Mouse (Mus musculus) cerebellum, adult 8-10 months (tissue): ENCODE measurements around the gene Olfr1361.

Experiments used
- DNase-seq: peaks from one replicate; pipeline ENCODE4 v3.0.0; 2022

The Olfr1361 gene

DNA sequence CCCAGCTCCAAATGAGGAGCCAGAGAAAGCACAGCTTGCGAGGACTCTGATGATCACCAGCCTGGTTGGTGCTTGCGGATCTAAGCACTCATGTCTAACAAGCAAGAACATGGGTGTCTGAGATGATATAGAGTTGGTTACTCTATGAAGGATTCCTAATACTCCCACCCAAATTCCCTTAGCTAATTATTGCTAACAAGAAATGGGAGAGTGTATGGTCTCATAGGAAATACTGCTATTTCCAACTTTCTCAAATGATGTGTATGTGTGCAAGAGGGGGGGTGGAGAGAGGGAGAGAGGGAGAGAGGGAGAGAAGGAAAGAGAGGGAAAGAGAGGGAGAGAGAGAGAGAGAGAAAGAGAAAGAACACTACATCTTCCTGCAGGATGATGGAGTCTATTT is at the start of gene Olfr1361:
TSS of gene Olfr1361 (minus strand) at position 101 of the 400 bp plus-strand sequence.
- no peak for DNase-seq

DNA sequence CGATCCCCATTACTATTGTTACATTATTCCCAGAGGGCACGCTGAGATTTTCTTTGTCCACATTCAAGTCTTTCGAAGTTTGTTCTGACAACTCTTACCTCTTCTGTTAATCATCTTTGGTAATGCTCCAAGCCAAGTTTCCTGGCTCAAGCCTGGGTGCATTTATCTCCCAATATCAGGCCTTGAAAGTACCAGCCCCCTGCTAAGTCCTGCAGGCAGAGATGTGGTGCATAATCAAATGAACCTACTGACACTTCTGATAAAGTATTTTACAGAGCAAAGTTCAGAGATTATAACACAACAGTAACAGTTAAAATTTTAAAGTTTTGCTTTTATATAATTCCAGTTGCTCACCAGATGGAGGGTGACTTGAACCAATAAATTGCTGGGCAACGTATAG is 48.5 kb upstream of the Olfr1361 start:
- no peak for DNase-seq

DNA sequence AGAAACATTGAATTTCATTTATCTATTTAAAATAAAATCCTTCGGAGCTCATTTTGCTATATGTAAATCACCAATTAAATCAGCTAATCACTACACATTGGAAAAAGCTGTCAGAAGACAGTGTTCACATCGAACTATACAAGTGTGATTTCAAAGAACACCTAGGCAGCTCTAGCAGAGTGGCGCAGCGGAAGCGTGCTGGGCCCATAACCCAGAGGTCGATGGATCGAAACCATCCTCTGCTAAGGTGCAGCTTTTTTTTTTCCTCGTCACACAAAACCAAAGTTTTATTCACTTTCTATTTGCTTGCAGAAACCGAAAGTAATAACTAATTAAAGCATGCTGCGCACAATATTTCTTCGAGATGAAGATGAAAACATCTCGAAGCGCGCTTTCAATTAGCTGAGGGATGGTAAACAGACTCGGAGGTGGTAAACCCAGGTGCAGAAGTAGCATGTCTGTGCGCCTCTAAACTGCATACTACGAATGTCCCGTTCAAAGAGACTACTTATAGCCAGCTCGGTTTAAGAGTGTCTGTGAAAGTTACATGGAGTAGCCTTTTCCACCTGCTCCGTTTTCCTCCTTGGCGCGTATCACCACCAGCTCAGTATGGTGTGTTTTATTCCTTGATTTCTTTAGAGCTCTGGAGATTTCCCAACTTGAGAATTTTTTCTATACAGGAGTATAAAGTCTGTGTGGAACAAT is 47.8 kb upstream of the Olfr1361 start:
- peak; percentile 86 for DNase-seq

DNA sequence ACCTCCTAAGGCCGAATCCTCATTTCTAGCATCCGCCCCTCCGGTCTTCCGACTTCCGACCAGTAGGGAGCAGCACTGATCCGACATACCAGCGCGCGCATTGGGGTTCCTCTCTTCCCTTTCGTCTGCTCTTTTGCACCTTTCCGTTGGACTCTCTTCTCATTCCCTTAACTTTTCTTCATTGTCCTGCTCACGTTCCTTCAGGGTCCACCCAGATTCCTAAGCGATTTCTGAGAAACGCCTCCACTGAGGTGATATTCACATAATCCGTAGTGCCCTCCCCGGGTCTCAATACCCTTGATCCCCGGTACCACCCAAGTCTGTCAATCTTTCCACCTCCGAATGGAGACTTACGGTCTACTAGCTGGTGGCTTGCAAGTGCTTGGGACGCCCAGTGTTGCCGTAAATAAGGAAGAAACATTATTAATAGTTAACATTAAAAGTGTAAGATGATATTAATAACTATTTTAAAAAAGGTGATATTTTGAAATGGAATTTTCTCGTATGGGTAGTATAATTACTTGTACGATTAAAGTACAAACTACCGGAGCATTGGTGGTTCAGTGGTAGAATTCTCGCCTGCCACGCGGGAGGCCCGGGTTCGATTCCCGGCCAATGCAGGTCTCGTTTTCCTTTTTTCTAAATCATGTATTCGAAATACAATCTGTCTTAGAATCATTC is 47.0 kb upstream of the Olfr1361 start:
- DNase-seq: peak; percentile 89

DNA sequence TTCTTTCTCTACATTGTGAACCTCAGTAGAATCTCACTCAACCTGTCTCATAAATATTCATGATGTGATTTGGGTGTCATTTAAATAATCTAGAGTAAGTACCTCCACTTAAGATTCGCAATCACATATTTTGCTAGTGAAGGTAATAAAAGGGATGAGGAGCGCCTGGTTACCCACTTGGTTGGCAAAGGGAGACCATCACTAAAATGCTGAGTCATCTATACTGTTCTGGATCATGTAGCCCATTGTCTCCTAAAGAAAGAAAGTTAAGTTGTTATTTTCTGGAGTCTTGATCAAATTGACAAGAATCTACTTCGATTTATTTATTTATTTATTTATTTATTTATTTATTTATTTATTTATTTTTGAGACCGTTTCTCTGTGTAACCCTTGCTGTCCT is 43.5 kb upstream of the Olfr1361 start:
- DNase-seq: no peak

DNA sequence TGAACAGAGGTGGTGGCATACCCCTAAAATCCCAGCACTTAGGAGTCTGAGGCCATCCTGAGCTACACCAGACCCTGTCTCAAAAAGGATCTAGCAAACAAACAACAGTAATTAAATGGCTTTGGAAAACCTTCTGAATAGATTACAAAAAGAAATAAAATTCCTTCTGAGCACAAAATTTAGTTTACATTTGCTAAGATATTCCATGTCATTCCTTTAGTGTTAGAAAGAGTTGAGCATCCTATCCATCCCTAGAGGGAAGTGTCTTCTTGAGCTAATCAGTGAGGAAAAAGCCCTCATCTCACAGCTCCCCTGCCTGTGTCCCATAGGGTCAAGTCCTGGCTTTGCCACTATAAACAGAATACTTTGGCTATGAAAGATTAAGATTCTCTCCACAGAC is 34.6 kb upstream of the Olfr1361 start, which contains the start of gene Olfr1359:
TSS of gene Olfr1359 (plus strand) at position 301 of the 400 bp plus-strand sequence.
- no peak for DNase-seq

DNA sequence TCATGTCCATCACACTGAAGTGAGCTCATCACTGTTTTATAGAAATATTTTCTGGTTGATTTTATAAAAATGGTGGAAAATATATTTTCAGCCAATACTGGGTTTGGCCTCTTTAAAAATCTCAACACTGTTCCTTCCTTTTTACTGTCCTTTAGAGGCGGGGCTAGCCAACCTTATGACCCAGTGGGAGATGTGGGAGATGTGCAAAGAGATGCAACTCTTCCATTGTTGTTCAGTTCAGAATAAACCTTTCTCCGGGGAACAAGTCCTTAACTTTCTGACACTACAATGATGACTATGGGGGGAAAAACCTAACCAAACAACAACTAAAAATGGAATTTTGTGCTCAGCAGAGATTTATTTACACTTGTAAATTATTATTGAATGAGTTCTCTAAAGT is 14.1 kb upstream of the Olfr1361 start, which contains the start of gene Olfr1360:
TSS of gene Olfr1360 (minus strand) at position 101 of the 400 bp plus-strand sequence.
- DNase-seq: no peak

DNA sequence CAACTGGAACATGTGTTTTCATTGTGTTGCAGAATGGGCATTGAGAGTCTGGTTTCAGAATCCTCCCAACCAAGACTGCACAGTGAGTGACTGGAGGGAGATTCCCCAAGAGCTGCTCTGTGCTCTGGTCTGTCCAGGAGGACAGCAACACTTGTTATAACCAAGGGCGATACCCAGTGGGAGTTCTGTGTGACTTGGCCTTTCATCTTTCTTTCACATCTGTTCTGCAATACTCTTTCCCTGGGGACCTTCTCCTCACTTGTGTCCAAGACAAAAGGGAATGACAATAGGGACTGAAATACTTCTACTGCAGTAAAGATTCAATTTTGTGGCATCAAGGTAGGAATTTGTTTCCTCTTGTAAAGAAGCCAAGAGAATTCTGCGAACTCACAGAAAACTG is 20.8 kb downstream of the Olfr1361 start, which contains the start of gene Olfr11:
TSS of gene Olfr11 (minus strand) at position 101 of the 400 bp plus-strand sequence.
- no peak for DNase-seq

DNA sequence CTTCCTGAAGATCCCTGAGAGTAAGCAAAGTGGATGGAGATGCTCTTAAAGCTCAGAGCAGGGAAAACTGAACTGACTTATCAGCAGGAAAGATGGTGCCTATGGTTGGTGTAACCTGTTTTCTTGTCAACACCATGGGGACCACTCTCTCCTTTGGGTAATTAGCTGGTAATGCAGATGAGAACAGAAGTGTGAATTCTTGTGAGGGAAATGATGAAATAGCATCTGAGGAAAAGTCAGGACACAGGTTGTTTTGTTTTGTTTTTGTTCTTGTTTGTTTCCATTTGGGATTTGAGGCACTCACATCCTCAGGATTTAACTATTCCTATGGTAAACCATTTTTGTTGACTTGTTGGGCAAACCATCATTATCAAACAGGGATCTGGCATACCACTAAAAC is 49.3 kb downstream of the Olfr1361 start, which contains the start of gene Olfr1362:
TSS of gene Olfr1362 (minus strand) at position 101 of the 400 bp plus-strand sequence.
- DNase-seq: no peak
